Mouse (Mus musculus) colon, adult 2 months (tissue): ENCODE results near the gene Angptl6. TPM values are rescaled to one million over a fixed set of nuclear protein-coding genes. Genes with fewer than 3 reads are reported as not detected.

Experiments
- polyA plus RNA-seq: library from polyadenylated mRNA; depleted of rRNA; stranded (reverse); fragments of >200 nt; gene quantifications from 2 replicates; pipeline ENCODE4 v1.2.3, GENCODE M21; 2012; rRNA removed

Angptl6 gene
- polyA plus RNA-seq, result 6.7 and 9.2 TPM in 2 replicates

GRCm38 (mm10) chr9:20879097-20879792, at the start of gene Angptl6:
Gene Angptl6, minus strand, starts transcription at chr9:20879727.

DNA sequence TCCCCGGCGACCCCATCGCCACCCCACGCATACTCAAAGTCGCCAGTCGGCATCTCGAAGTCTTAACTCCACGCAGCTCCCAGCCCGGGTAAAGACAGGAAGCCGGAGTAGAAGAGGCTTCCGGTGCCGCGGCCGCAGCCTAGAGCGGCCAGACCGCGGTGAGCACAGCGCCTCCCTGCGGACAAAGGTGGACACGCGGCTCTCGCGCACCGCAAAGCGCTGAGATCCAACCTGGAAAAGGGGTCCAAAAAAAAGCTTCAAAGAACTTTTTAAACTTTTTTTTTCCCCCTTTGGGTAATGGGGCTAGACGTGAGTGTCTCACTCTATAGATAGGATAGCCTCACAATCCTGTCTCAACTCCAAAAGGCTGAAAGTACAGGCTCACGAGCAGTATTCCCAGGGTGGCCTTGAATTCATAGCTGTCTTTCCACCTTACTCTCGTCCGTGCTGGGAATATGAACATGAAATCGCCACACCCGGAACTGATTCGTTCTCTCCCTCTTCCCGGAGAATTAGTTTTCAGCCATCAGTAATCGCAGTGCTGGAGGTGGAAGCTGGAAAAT, 19.1 kb upstream of the Angptl6 start, which contains the start of gene Eif3g:
Eif3g (minus strand) TSS at position 113 of the 563 bp plus-strand sequence.

DNA sequence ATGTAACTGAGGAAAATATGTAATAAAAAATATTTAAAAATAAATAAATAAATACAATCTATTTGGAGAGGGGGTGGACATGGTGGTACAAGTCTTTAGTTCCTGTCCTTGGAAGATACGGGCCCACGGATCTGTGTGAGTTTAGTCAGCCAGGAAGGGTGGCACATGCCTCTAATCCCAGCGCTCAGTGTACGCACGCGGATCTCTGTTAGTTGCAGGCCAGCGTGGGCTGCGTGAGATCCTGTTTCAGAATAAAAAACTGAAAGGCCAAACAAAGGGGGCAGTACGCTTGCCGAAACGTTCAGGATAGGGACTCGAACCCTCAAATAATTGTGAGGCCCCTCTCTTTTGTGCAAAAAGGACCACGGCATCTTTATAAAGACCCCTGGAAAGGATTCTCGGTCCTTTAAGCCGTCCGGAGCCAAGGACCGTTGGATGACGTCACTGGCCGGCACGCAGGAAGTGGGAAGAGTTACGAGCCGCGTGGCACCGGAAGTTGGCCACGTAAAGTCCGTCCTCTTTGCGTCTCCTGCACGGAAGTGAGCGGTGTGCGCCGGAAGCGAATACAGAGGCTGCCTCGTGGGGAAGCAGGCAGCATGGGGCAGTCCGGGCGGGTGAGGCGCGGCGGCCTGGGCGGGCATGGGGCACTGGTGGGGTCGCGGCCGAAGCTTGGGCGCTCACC, 8.3 kb upstream of the Angptl6 start, which contains the start of gene Ppan:
Ppan (plus strand) TSS at position 472 of the 682 bp plus-strand sequence.

GRCm38 (mm10) chr9:20868448-20869001, 11.0 kb downstream of the Angptl6 start, which contains the start of gene A230050P20Rik:
Gene A230050P20Rik, plus strand, starts transcription at chr9:20868642.

Other genes with a start within 250 kb of the Angptl6 start
- 178 and 362 TPM in 2 replicates for gene Ubl5, start 236.8 kb downstream of the Angptl6 start, polyA plus RNA-seq
- gene Fbxl12, start 235.0 kb downstream of the Angptl6 start, polyA plus RNA-seq, result 43.6 and 44.4 TPM in 2 replicates
- 15.3 and 18.4 TPM in 2 replicates for gene Pin1, start 227.6 kb downstream of the Angptl6 start, polyA plus RNA-seq
- 2.7 and 3.1 TPM in 2 replicates for gene Olfm2, start 133.4 kb downstream of the Angptl6 start, polyA plus RNA-seq
- gene Col5a3, start 64.7 kb downstream of the Angptl6 start, polyA plus RNA-seq, result 13.6 and 14.2 TPM in 2 replicates
- gene Rdh8, start 61.2 kb downstream of the Angptl6 start, polyA plus RNA-seq, result not detected in 2 replicates
- gene A230050P20Rik, start 11.1 kb downstream of the Angptl6 start, polyA plus RNA-seq, result 49.2 and 51.0 TPM in 2 replicates
- gene Ppan, start 8.4 kb upstream of the Angptl6 start, polyA plus RNA-seq, result 74.6 and 94.0 TPM in 2 replicates
- 106 and 126 TPM in 2 replicates for gene Eif3g, start 18.9 kb upstream of the Angptl6 start, polyA plus RNA-seq
- gene Dnmt1, start 80.2 kb upstream of the Angptl6 start, polyA plus RNA-seq, result 24.0 and 26.8 TPM in 2 replicates
- 4.5 and 6.1 TPM in 2 replicates for gene S1pr2, start 97.1 kb upstream of the Angptl6 start, polyA plus RNA-seq
- gene Mrpl4, start 123.0 kb upstream of the Angptl6 start, polyA plus RNA-seq, result 92.4 and 92.9 TPM in 2 replicates
- gene Icam1, start 136.3 kb upstream of the Angptl6 start, polyA plus RNA-seq, result 10.2 and 10.9 TPM in 2 replicates
- 0.20 and 0.69 TPM in 2 replicates for gene Icam4, start 149.6 kb upstream of the Angptl6 start, polyA plus RNA-seq
- 0.17 and 0.27 TPM in 2 replicates for gene Icam5, start 152.3 kb upstream of the Angptl6 start, polyA plus RNA-seq
- 0.66 and 1.1 TPM in 2 replicates for gene Zglp1, start 187.4 kb upstream of the Angptl6 start, polyA plus RNA-seq
- gene Gm49373, start 193.4 kb upstream of the Angptl6 start, polyA plus RNA-seq, result 0.12 and 0.20 TPM in 2 replicates
- gene Fdx1l, start 193.9 kb upstream of the Angptl6 start, polyA plus RNA-seq, result 48.2 and 82.0 TPM in 2 replicates
- 14.2 and 36.9 TPM in 2 replicates for gene Gm38431, start 212.3 kb upstream of the Angptl6 start, polyA plus RNA-seq
- 64.1 and 72.3 TPM in 2 replicates for gene Raver1, start 212.3 kb upstream of the Angptl6 start, polyA plus RNA-seq